Mouse (Mus musculus) cerebellum, adult 2 months (tissue): Measurements from ENCODE around the gene Ehmt2.

ENCODE experiments used
- CTCF ChIP-seq: fragments of 200-500 bp; IDR thresholded peaks from 2 replicates; pipeline ENCODE4 v1.5.1; 2011; ENCODE audit warnings: low read depth, mild to moderate bottlenecking, control low read depth, low read length, moderate library complexity, borderline replicate concordance; ENCODE audit not compliant: insufficient read depth
- POLR2A ChIP-seq: fragments of 200-500 bp; IDR thresholded peaks from 2 replicates; pipeline ENCODE4 v1.6.1; 2011; ENCODE audit warnings: low read length, control low read depth, borderline replicate concordance; ENCODE audit not compliant: insufficient read depth

- no peak for TF ChIP-seq CTCF
- no peak for TF ChIP-seq POLR2A
These were observed 45.0 kb downstream of the Ehmt2 start for GRCm38 (mm10) chr17:34943128-34943815.
